Mouse (Mus musculus) thymus, adult 2 months (tissue): ENCODE measurements around the gene Heatr3.

Source experiments
- CTCF ChIP-seq: fragments of 200-500 bp; IDR thresholded peaks from 2 replicates; pipeline ENCODE4 v1.5.1; 2012; ENCODE audit warnings: mild to moderate bottlenecking, control low read depth, low read length, moderate library complexity, borderline replicate concordance; ENCODE audit not compliant: control insufficient read depth, poor library complexity, insufficient read depth; ENCODE audit errors: extremely low read depth
- POLR2A ChIP-seq: fragments of 200-500 bp; IDR thresholded peaks from 2 replicates; pipeline ENCODE4 v1.6.1; 2012; ENCODE audit warnings: mild to moderate bottlenecking, low read length, control low read depth, moderate library complexity; ENCODE audit not compliant: control insufficient read depth, poor library complexity, insufficient read depth; ENCODE audit errors: extremely low read depth

DNA sequence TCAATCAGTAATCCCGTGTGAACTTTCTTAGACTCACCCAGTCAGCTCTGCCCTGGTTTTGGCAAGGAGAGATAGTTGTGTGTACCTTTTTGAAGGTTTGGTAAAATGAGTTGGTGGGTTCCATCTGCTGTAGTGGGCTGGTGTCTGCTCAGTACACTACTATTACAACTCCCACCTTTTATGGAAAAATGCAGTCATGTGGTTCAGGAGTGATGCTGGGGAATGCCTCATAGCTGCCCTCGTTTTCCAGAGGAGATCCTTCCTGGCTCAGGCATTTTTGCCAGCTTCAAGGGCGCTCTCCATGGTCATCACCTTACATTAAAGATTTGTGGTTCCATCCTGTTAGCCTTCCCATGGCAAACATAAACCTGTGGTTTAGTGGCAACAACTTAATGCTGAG is 64.0 kb downstream of the Heatr3 start:
- no peak for TF ChIP-seq CTCF
- TF ChIP-seq POLR2A, result no peak
